Mouse (Mus musculus): ENCODE measurements around the gene Morc1. TPM values are rescaled to one million over a fixed set of nuclear protein-coding genes. Genes with fewer than 3 reads are reported as not detected.

The Morc1 gene
- total RNA-seq, 4 experiments from 2014 or later: not detected

GRCm38 (mm10) chr16:48474896-48475802, 44.1 kb downstream of the Morc1 start:
- DNase-seq (ENCODE audit: low spot score in 2 of 2): no peak

GRCm38 (mm10) chr16:48479266-48479848, 48.3 kb downstream of the Morc1 start:
- no peak for DNase-seq (ENCODE audit: low spot score in 2 of 2)

- no peak for DNase-seq (ENCODE audit: low spot score in 2 of 2)
Observed at GRCm38 (mm10) chr16:48516776-48517499, 85.9 kb downstream of the Morc1 start.

- no peak for DNase-seq (ENCODE audit: low spot score in 2 of 2)
Observed at GRCm38 (mm10) chr16:48519569-48519968, 88.5 kb downstream of the Morc1 start.

- DNase-seq (ENCODE audit: low spot score in 2 of 2): no peak
Observed at GRCm38 (mm10) chr16:48537108-48537507, 106.1 kb downstream of the Morc1 start.

- DNase-seq (ENCODE audit: low spot score in 2 of 2): no peak
Observed at GRCm38 (mm10) chr16:48562290-48563080, 131.4 kb downstream of the Morc1 start.

- DNase-seq (ENCODE audit: low spot score in 2 of 2): no peak
Observed at GRCm38 (mm10) chr16:48570354-48570753, 139.3 kb downstream of the Morc1 start.

- DNase-seq (ENCODE audit: low spot score in 2 of 2): no peak
Observed at GRCm38 (mm10) chr16:48574072-48574471, 143.0 kb downstream of the Morc1 start.

- no peak for DNase-seq (ENCODE audit: low spot score in 2 of 2)
Observed at GRCm38 (mm10) chr16:48574499-48574898, 143.5 kb downstream of the Morc1 start.

- no peak for DNase-seq (ENCODE audit: low spot score in 2 of 2)
Observed at GRCm38 (mm10) chr16:48585369-48585768, 154.3 kb downstream of the Morc1 start.

GRCm38 (mm10) chr16:48594457-48594856, 163.4 kb downstream of the Morc1 start:
- DNase-seq (ENCODE audit: low spot score in 2 of 2): no peak

GRCm38 (mm10) chr16:48595216-48595615, 164.2 kb downstream of the Morc1 start:
- no peak for DNase-seq (ENCODE audit: low spot score in 2 of 2)

GRCm38 (mm10) chr16:48603735-48604211, 172.7 kb downstream of the Morc1 start:
- no peak for DNase-seq (ENCODE audit: low spot score in 2 of 2)

- no peak for DNase-seq (ENCODE audit: low spot score in 2 of 2)
Observed at GRCm38 (mm10) chr16:48606476-48607038, 175.5 kb downstream of the Morc1 start.

- no peak for DNase-seq (ENCODE audit: low spot score in 2 of 2)
Observed at GRCm38 (mm10) chr16:48608224-48608623, 177.2 kb downstream of the Morc1 start.

- no peak for DNase-seq (ENCODE audit: low spot score in 2 of 2)
Observed at GRCm38 (mm10) chr16:48610866-48611265, 179.8 kb downstream of the Morc1 start.

GRCm38 (mm10) chr16:48611436-48611835, 180.4 kb downstream of the Morc1 start:
- DNase-seq (ENCODE audit: low spot score in 2 of 2): no peak

- no peak for DNase-seq (ENCODE audit: low spot score in 2 of 2)
Observed at GRCm38 (mm10) chr16:48613783-48614182, 182.7 kb downstream of the Morc1 start.

- DNase-seq (ENCODE audit: low spot score in 2 of 2): no peak
Observed at GRCm38 (mm10) chr16:48620510-48620909, 189.5 kb downstream of the Morc1 start.

GRCm38 (mm10) chr16:48621019-48621418, 190.0 kb downstream of the Morc1 start:
- DNase-seq (ENCODE audit: low spot score in 2 of 2): no peak

GRCm38 (mm10) chr16:48623447-48623846, 192.4 kb downstream of the Morc1 start:
- DNase-seq (ENCODE audit: low spot score in 2 of 2): no peak
